Mouse (Mus musculus) forebrain, embryonic 13.5 days (tissue): ENCODE results near the gene Serpina9. TPM values are rescaled to one million over a fixed set of nuclear protein-coding genes. Genes with fewer than 3 reads are reported as not detected.
"Not testable (repeated sequence)": the region's sequence is repeated elsewhere in the genome, so short reads cannot be mapped to it uniquely, and the experiment has no call there.

ENCODE experiments used
- ATAC-seq: fragments of 200-750 bp; cut with Nextera tagmentation; 2 replicates; pipeline ENCODE4 v1.8.0; 2017
- H3K27ac ChIP-seq: fragments of 300-500 bp; sonication (generic); 2 replicates; pipeline ENCODE4 v1.5.1; 2015; ENCODE audit warnings: inconsistent platforms, mild to moderate bottlenecking, moderate library complexity
- H3K27me3 ChIP-seq: fragments of 300-500 bp; sonication (generic); 2 replicates; pipeline ENCODE4 v1.6.1; 2015; ENCODE audit warnings: mild to moderate bottlenecking, inconsistent platforms
- H3K36me3 ChIP-seq: fragments of 300-500 bp; sonication (generic); 2 replicates; pipeline ENCODE4 v1.6.1; 2015; ENCODE audit warnings: mild to moderate bottlenecking, inconsistent platforms; ENCODE audit not compliant: poor library complexity, severe bottlenecking
- H3K4me1 ChIP-seq: fragments of 300-500 bp; sonication (generic); 2 replicates; pipeline ENCODE4 v1.6.1; 2015; ENCODE audit warnings: inconsistent platforms
- H3K4me2 ChIP-seq: fragments of 300-500 bp; sonication (generic); 2 replicates; pipeline ENCODE4 v1.6.1; 2015; ENCODE audit warnings: inconsistent platforms, mild to moderate bottlenecking, moderate library complexity
- H3K4me3 ChIP-seq: fragments of 300-500 bp; sonication (generic); 2 replicates; pipeline ENCODE4 v1.5.1; 2015; ENCODE audit warnings: mild to moderate bottlenecking, inconsistent platforms
- H3K9ac ChIP-seq: fragments of 300-500 bp; sonication (generic); 2 replicates; pipeline ENCODE4 v1.6.1; 2015; ENCODE audit warnings: mild to moderate bottlenecking, inconsistent platforms
- H3K9me3 ChIP-seq: fragments of 300-500 bp; sonication (generic); replicated peaks from 2 replicates; pipeline ENCODE4 v1.6.1; 2016; ENCODE audit warnings: inconsistent platforms
- WGBS: fragments of 180-500 bp; shearing (Covaris S2); methylation state at CpG from one replicate; pipeline ENCODE4 v1.1.7; 2015; 5-methylcytosine and 5-hydroxymethylcytosine counted together
- polyA plus RNA-seq: library from polyadenylated mRNA; unstranded; fragments of >200 nt; fragmentation: Nextera tagmentation; extraction: Ambion mirVana; gene quantifications from 2 replicates; pipeline ENCODE4 v1.2.1, GENCODE M21; 2015

Gene Serpina9
- polyA plus RNA-seq, 1 experiment from 2014 or later = not detected

- Histone ChIP-seq H3K27ac (no peak overlapping the region), H3K9me3 (peaks cover 14% of the 10 kb centered on the region; the same call in 1 of the 2 replicates), H3K36me3 (no peaks in the 10 kb centered on the region), H3K4me3 (no peak overlapping the region), H3K9ac (no peak overlapping the region), H3K4me1 (no peaks in the 10 kb centered on the region), H3K4me2 (no peak overlapping the region), H3K27me3 (no peaks in the 10 kb centered on the region)
- no peak for ATAC-seq
- WGBS = 87% methylated on average over 5 of the region's 5 CpGs
These were observed 51.2 kb downstream of the Serpina9 start for GRCm38 (mm10) chr12:103962337-103962736.

DNA sequence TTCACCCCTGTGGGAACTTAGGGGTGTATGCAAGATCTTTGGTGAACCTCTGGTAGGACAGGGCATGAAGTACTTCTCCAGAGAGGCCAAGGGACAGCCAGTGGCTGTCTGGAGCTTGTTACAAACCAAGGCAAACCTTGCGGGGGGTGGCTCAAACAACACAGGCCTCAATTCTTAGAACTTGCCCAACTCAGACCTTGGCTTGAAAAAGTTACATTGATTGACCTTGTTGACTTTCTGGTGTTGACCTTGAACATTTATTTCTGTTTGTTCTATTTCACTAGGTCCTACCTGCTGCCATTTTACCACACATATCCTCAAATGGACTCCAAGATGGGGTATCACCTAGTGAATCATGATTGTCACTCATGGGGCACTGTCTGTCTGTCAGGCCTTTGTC is 51.8 kb downstream of the Serpina9 start:
- Histone ChIP-seq H3K9ac (no peak overlapping the region), H3K9me3 (peaks cover 14% of the 10 kb centered on the region; the same call in 1 of the 2 replicates), H3K4me2 (no peak overlapping the region), H3K27me3 (no peaks in the 10 kb centered on the region), H3K4me3 (no peak overlapping the region), H3K4me1 (no peaks in the 10 kb centered on the region), H3K36me3 (no peaks in the 10 kb centered on the region), H3K27ac (no peak overlapping the region)
- no peak for ATAC-seq
- WGBS = 89% methylated on average over 1 of the region's 1 CpGs

- Histone ChIP-seq H3K4me3 (no peak within 1 kb of the TSS), H3K36me3 (no peaks in the 10 kb centered on the region)
These were observed 54.8 kb downstream of the Serpina9 start, which contains the start of gene Serpina1e for GRCm38 (mm10) chr12:103958798-103959197. TSS of gene Serpina1e (minus strand) at chr12:103958975.

DNA sequence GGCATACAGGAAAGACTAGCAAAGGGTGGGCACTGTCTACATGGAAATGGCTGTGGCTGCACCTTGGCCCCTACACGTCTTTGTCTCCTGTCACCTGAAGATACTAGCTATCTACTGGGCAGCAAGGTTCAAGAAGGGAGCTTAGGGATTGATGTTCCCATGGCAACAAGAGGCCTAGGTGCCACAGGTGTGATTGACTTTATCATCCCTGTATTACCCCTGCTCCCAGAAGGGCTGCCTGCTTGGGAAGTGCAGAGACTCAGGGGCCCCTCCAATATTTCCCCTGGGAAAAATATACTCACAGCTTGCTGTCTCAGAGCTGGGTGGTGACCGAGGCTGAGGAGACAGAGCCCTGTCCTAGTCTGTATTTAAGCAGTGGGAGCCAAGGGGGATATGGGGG is 57.0 kb downstream of the Serpina9 start:
- 81% methylated on average over 2 of the region's 2 CpGs for WGBS
- ATAC-seq = not testable (repeated sequence)

More at GRCm38 (mm10) chr12:103958798-103959197, 54.8 kb downstream of the Serpina9 start, which contains the start of gene Serpina1e:
- H3K9ac ChIP-seq = no peak within 1 kb of the TSS
- no peaks in the 10 kb centered on the region for H3K4me1 ChIP-seq
- no peaks in the 10 kb centered on the region for H3K27me3 ChIP-seq
- peaks cover 14% of the 10 kb centered on the region; the same call in 1 of the 2 replicates for H3K9me3 ChIP-seq
- WGBS = 91% methylated on average over 3 of the region's 3 CpGs
- no peak within 1 kb of the TSS for H3K4me2 ChIP-seq
- H3K27ac ChIP-seq = no peak within 1 kb of the TSS
- no peak for ATAC-seq

DNA sequence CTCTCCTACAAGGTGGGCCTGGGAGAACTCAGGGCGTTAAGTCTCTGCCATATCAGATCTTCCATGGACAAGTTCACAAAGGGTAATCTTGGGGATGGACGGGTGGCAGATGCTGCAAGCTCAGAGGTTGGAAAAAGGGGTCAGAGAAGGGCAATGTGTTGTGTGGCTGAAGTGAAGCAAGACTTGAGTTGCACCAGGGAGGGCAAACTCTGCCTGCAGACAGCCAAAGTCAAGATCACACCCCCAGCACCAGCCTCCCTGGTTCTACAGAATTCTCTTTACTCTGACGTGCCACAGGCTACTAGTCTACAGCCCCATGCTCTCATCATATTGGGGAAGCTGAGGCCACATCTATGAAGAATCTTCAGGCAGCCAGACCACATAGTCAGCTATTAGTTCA is 60.6 kb downstream of the Serpina9 start:
- ATAC-seq = not testable (repeated sequence)

More for the DNA sequence above, 57.0 kb downstream of the Serpina9 start:
- not testable (repeated sequence) for H3K27me3 ChIP-seq, H3K4me3 ChIP-seq, H3K9ac ChIP-seq, H3K4me2 ChIP-seq, H3K27ac ChIP-seq, H3K4me1 ChIP-seq, H3K9me3 ChIP-seq, H3K36me3 ChIP-seq

DNA sequence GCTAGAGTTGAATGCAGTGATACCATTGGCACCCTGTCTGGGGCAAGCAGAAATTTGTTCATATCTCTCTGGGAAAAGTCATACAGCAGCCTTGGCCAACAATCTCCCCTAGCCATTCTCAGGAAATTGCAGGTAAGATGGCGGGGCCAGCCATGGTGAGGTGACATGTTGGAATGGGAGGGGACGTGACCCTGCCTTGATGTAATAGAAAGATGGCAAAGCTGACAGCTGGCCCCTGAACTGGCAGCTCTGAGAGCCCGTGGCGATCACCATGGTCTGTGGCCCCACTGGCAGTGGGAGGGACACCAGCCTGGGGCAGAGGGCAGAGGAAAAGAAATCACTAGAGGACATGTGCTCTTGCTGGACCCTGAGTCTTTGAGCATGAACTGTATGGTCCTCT is 67.3 kb downstream of the Serpina9 start:
- no peak for ATAC-seq
- Histone ChIP-seq H3K27ac (no peak overlapping the region), H3K4me2 (no peak overlapping the region), H3K27me3 (no peaks in the 10 kb centered on the region), H3K4me1 (no peaks in the 10 kb centered on the region), H3K36me3 (no peaks in the 10 kb centered on the region), H3K4me3 (no peak overlapping the region), H3K9ac (no peak overlapping the region), H3K9me3 (peaks cover 9% of the 10 kb centered on the region)
- WGBS = 84% methylated on average over 4 of the region's 4 CpGs

More for the DNA sequence above, 60.6 kb downstream of the Serpina9 start:
- WGBS = 79% methylated on average over 3 of the region's 3 CpGs
- H3K27me3 ChIP-seq, H3K4me1 ChIP-seq, H3K4me3 ChIP-seq, H3K36me3 ChIP-seq, H3K9me3 ChIP-seq, H3K27ac ChIP-seq, H3K4me2 ChIP-seq, H3K9ac ChIP-seq: not testable (repeated sequence)

Other genes with a start within 250 kb of the Serpina9 start
- 0.18 TPM in 1 of 2 replicates, not detected in the other for gene Serpina1d, start 240.2 kb downstream of the Serpina9 start, polyA plus RNA-seq
- 0.27 and 3.3 TPM in 2 replicates for gene Serpina1b, start 183.4 kb downstream of the Serpina9 start, polyA plus RNA-seq
- 1.8 TPM in 1 of 2 replicates, not detected in the other for gene Serpina1a, start 150.2 kb downstream of the Serpina9 start, polyA plus RNA-seq
- 1.3 TPM in 1 of 2 replicates, not detected in the other for gene Serpina1c, start 108.9 kb downstream of the Serpina9 start, polyA plus RNA-seq
- gene Serpina1e, start 54.8 kb downstream of the Serpina9 start, polyA plus RNA-seq = 1.00 TPM in 1 of 2 replicates, not detected in the other
- not detected in 2 replicates for gene Serpina11, start 23.8 kb downstream of the Serpina9 start, polyA plus RNA-seq
- gene Serpina12, start 30.7 kb upstream of the Serpina9 start, polyA plus RNA-seq = not detected in 2 replicates
- not detected in 2 replicates for gene Serpina5, start 87.4 kb upstream of the Serpina9 start, polyA plus RNA-seq
- not detected in 2 replicates for gene Serpina3a, start 99.0 kb upstream of the Serpina9 start, polyA plus RNA-seq
- not detected in 2 replicates for gene Serpina3b, start 114.2 kb upstream of the Serpina9 start, polyA plus RNA-seq
- gene Serpina3c, start 140.1 kb upstream of the Serpina9 start, polyA plus RNA-seq = not detected in 2 replicates
- gene Serpina3f, start 200.8 kb upstream of the Serpina9 start, polyA plus RNA-seq = 0.19 TPM in 1 of 2 replicates, not detected in the other
- gene Serpina3g, start 222.5 kb upstream of the Serpina9 start, polyA plus RNA-seq = 0.09 and 0.23 TPM in 2 replicates
- not detected in 2 replicates for gene Serpina3i, start 249.4 kb upstream of the Serpina9 start, polyA plus RNA-seq